Mouse (Mus musculus): ENCODE measurements around the gene Ankrd23.

Ankrd23 gene

DNA sequence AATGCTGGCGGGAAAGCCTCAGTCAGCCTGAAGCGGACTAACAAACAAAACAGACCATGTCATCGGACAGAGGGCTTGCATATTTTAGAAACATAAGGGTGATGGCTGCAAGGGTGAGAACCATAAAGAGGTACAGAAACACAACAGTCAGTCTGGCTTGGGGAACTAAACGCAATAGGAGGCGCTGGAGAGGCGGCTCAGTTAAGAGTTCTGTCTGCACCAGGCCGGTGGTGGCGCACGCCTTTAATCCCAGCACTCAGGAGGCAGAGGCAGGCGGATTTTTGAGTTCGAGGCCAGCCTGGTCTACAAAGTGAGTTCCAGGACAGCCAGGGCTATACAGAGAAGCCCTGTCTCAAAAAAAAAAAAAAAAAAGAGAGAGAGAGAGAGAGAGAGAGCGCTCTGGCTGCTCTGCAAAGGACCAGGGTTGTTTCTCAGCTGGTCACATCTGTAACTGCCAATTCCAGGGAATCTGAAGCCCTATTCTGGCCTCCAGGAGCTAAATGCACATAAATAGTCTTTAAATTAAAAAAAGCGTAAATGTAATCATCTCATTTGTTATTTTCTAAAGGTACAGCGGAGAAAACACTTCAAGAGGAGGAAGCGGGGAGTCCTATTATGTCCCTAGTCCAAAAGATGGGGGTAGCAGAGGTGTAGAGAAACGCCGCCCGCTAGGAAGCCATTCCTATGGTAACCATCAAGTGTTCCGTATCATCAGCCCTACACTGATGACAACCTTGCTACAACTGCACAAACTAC, 9.3 kb upstream of the Ankrd23 start:
- DNase-seq (ENCODE audit: low read depth, low spot score), result no peak

DNA sequence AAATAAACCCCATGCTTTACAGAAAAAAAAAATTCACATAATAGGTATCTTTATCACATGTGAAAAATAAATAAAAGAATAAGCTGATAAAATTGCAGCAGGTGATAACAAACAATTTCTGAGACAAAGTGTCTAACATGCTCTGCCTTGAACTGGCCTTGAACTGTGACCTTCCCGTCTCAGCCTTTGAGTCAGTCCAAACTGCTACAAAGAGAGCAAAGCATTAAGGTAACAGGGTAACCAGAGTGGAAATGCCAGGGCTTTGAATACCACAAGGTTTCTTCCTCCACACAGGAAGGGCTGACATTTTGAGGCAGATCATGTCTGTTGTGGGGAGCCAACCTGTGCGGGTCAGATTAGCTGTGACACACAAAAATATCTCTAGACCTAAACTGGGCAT, 8.7 kb upstream of the Ankrd23 start:
- no peak for DNase-seq (ENCODE audit: low read depth, low spot score)

DNA sequence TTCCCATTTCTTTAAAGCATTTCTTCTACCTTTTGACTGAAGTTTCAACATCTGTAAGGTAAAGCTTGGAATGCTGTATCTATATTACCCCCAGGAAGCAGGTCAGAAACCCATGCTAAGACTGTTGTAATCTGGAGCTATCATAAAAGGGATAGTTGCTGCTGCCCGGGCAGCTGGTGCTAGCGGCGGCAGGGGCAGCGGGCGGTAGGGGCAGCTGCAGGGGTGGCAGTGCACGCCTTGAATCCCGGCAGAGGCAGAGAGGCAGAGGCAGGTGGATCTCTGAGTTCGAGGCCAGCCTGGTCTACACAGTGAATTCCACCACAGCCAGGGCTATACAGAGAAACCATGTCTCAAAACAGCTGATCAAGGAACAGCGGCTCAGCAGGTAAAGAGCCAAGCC, 6.2 kb upstream of the Ankrd23 start:
- DNase-seq (ENCODE audit: low read depth, low spot score), result no peak

DNA sequence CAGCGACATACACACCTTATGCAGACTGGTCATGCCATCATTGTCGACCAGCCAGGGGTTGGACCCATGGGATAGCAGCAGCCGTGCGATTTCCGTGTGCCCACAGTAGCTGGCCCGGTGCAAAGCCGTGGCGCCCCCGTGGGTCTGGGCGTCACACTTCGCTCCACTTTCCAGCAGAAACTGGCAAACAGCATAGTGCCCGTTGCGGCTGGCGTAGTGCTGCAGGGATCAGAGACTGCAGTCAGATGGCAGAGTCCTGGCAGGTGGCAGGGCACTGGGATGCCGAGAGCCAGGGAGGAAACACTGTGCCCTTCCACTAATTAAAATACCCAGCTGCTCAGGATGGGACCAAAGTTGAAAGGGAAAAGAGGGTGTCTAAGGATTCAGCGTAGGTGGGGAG, 5.2 kb upstream of the Ankrd23 start:
- DNase-seq (ENCODE audit: low read depth, low spot score), result no peak

DNA sequence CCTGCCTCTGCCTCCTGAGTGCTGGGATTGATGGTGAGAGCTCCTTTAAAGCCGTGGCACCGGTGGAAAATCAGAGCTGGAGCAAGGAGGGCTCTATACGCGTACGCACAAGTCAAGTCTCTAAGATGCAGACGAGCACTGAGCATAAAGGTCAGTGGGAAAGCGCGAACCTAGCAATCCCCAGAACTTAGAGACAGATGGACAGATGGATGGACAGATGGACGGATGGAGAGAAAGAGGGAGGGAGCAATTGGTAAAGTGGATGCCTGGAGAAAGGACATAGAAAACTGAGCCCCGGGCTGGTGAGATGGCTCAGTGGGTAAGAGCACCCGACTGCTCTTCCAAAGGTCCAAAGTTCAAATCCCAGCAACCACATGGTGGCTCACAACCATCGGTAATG, 4.1 kb upstream of the Ankrd23 start:
- no peak for DNase-seq (ENCODE audit: low read depth, low spot score)

DNA sequence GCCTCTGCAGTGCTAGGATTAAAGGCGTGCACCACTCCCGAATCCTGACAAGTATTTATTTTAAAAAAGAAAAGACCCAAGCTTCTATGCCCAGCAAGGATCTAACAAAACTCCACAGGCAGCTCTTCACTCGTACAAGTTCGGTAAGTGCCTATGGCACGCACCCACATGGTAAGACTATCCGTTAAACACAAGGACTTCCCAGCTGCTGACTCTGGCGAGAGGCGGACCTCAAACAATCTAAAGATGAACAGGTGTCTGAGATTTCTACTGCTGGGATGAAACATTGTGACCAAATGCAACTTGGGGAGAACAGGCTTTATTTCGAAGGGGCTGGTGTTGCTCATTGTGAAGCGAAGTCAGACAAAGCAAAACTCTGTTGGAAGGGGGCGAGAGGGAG, 3.4 kb upstream of the Ankrd23 start:
- no peak for DNase-seq (ENCODE audit: low read depth, low spot score)

DNA sequence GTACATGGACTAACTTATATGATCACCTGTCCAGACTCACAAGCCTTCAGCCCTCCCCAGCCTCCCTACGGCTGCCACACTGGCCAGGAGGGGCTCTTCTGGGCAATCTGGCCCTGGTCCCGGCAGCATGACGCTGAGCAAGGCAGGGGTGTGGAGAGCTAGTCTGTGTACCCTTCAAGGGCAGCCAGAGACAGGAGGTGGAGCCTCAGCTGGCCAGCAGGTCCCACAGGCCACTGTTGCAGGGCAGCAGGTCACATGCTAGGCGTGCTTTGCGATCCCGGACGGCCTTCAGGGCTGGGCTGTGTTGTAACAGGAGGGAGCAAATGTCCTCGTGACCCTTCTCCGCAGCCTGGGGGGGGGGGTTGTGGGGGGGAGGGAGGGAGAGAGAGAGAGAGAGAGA, 2.5 kb upstream of the Ankrd23 start, which contains the start of gene Gm42417:
TSS of gene Gm42417 (minus strand) at position 244 of the 400 bp plus-strand sequence.
- no peak for DNase-seq (ENCODE audit: low read depth, low spot score)

DNA sequence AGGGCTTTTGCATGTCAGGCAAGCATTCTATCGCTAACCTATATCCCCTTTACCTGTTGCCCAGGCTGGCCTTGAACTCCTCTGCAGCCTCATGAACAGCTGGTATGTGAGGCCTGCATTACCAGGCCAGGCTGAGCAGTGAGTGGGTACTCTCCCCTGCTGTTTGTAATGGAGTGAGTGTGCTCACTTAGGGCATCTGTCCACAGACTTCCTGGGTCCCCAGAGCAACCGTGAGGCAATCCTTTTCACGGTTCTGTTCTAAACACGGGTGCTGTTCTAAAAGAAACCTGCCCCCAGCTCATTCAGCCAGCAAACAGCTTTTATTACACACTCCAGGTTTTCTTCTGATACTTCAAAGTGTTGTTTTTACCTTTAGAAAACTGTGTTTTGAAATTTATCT, 2.0 kb upstream of the Ankrd23 start:
- no peak for DNase-seq (ENCODE audit: low read depth, low spot score)

DNA sequence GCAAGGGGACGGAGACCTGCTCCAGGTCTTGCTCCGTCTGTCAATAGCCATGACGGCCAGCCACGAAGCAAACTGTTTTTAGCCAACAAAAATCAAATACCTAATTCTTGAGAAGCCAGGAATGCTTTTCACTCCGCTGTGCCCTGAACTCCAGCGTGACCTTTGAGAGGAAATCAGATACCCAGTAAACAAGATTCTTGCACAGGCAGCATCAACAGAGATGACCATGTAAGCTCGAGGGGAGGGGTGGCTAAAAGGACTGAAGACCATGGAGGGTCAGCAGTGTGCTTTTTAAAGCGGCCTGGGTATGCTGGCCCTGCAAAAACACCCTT, 320 bp downstream of the Ankrd23 start:
- DNase-seq (ENCODE audit: low read depth, low spot score), result no peak

DNA sequence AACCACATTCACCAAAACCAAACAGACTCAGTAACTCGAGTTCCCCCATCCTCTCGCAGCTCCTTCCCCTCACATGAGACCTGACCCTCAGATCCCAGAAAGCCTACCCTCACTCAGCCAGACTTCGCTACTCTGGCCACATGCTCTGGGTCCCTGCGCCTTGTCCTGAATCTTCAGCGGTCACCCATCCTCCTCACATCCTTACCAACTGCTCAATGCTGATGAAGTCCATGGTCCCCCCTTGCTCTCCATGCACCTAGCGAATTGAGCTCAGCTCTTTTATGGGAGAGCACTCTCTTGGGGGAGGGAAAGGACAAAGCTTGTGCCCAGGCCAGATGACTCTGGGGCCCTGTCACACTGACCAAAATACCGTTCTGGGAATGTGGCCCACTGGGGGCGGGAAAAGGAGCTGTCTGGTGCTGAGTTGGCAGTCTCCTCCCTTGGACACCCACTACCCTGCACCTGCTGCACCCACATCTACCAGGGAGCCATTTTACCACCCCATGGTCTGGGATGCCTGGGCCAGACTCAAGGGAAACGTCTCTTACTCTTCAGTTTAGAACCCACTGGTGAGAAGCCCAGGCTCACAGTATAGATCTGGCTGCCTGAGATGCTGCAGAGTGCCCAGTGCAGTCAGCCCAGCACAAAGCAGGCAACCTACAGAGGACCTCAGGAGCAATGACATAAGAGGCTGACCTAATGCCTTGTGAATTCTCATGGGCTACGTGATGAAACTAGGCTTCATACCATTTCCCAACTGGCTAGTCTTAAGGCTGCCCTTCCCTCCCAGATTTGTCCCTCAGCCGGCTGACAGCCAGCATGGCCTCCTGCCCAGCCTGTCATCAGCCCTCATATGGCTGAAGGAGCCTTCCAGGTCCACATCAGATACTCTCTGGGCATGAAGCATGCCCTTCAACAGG, 946 bp downstream of the Ankrd23 start:
- no peak for DNase-seq (ENCODE audit: low read depth, low spot score)

DNA sequence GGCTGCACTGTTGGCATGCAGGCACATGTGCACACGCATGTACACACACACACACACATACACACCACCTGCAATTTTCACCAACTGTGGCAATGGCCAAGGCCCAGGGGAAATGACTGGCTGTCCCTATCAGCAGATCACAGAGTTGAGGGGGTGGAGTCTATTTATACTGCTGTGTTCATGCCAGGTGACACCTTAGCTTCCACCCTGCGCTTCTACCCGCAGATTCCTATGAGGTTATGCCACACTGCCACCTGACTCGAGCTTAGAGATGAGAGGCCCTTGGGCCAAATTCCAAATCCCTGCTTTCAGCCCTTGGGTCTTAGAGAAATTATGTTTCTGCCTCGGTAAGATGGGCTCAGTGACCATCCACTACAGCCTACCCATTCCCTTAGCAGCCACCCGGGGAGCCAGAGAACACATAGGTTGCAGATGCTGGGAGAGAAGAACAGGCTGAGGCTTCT, 2.1 kb downstream of the Ankrd23 start:
- DNase-seq (ENCODE audit: low read depth, low spot score), result no peak

DNA sequence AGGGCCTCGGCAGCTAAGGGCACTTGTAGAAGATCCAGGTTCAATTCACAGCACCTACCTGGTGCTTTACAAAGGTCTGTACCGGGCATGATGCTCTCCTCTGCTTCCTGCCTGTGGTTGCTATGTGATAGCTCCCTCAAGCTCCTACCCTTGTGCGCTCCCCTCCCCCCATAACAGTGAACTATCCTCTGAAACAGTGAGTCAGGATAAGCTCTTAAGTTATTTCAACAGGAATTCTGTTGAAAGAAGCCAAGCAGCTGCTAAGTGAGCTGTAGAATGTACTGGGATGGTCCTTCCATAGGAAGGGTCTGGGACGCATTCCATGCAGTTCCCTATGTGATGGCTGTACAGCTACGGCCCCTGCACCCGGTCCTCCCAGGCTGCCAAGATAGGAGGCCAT, 3.1 kb downstream of the Ankrd23 start:
- no peak for DNase-seq (ENCODE audit: low read depth, low spot score)

DNA sequence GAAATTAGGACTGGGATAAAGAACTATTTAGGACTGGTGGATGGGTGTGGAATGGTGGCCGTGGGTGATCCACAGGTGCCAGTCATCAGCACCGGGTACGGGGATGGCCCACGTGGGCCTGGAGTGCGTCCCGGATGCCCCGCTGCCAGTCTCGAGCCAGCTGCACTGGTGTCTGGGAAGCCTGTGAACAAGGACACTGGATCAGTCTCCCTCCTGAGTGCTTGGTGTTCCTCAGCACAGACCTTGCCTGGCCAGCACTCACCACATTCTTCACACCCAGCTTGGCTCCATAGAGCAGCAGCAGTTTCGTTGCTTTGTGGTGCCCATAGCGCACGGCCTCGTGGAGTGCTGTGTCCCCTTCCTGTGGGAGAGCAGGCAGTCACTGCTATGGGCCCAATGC, 5.2 kb downstream of the Ankrd23 start:
- DNase-seq (ENCODE audit: low read depth, low spot score), result no peak

DNA sequence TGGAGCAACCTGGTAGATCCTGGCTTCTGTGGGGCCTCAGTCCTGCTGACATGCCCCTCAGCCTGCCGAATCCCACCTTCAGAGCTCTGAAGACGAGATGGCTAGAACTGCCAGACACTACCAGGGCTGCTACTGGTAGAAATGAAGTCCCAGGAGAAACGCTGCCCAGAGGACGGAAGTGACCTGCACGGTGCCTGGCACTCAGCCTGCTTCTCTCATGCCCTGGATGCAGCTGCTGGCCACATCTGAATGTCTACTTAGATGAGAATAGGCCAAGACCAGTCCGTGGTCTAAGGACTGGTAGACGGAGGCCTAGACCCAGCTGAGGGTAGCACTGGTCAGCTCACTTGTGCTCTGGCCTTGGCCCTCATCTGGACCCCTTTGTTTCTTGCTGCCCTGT, 5.7 kb downstream of the Ankrd23 start:
- DNase-seq (ENCODE audit: low read depth, low spot score), result no peak

DNA sequence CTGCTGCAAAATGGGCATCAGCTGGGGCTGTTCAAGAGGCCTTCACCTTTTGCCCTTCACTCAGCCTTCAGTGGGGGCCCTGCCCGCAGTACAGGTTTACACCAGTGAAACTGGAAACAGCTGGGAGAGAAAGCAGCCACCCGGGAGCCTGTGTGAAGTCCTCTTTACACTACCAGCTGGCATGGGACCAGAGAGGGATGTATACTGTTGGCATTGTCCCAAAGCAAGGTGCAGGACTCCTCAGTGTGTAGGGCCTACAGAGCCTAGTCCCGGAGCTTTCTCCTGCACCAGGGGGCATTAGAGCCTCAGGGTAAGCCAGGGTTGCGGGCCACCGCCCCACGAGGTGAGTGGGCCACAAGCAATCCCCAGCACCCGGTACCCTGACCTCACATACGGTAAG, 6.2 kb downstream of the Ankrd23 start:
- DNase-seq (ENCODE audit: low read depth, low spot score), result no peak

DNA sequence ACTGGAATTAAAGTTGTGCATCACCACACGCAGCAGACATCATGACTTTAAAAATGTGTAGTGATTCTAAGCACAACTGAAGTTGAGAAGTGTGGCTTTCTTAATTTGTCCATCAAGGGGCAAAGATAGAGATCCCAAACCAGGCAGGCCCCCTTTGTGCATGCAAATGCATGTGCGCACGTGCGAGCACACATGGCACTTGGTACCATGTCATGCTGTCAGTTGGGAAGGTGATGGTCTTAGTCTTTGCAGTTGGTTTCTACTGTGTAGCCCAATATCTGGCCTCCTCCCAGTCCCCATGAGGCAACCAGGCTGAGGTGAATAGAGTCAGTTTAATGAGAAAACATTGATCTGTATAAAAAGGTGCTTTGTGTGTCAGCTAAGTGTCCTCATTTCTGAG, 6.8 kb downstream of the Ankrd23 start:
- DNase-seq (ENCODE audit: low read depth, low spot score), result no peak

DNA sequence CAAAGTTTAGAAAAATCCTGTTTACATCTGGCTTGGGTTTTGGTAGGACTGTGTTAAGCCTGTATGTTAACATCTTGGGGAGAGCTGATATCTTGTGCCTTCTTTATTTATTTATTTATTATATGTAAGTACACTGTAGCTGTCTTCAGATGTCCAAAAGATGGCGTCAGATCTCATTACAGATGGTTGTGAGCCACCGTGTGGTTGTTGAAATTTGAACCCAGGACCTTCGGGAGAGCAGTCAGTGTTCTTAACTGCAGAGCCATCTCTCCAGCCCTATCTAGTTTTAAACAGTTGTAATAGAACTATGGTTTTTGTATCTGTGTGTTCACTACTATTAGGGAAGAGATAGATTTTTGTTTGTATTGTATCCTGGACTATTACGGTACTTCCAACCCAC, 7.4 kb downstream of the Ankrd23 start:
- DNase-seq (ENCODE audit: low read depth, low spot score), result no peak

DNA sequence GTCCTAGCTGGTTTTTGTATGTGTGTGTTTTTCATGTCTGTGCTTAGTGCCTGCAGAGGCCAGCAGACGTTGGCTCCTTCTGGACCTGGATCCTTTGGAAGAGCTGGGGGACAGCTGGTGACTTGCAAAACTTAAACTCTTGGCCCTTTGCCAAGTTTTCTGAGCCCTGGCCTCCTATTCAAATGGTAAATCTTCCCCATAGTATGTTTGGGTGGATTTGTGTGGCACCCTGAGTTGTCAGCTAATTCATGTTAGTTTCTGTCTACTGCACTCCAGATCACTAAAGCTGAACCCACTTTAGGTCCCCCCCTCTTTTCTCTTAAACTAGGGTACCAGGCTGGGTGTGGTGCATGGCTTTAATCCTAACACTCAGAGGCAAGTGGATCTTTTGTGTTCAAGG, 8.3 kb downstream of the Ankrd23 start:
- no peak for DNase-seq (ENCODE audit: low read depth, low spot score)

DNA sequence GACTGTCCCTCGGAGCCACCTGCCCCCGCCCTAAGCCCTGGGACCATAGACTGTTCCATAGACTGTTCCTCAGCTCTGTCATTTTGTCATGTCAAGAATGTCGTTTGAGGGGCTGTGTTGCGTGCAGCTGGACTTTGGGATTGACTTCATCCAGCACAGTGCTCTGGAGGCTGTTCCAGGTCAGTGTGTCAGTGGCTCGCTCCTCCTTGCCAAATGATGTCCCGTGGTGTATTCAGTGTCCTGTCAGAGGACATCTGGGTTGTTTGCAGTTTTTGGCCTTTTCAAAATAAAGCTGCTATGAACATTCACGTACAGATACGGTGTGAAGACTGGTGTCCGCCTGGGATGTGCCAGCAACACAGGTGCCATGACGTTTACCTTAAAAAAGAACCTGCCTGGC, 9.8 kb downstream of the Ankrd23 start:
- no peak for DNase-seq (ENCODE audit: low read depth, low spot score)

DNA sequence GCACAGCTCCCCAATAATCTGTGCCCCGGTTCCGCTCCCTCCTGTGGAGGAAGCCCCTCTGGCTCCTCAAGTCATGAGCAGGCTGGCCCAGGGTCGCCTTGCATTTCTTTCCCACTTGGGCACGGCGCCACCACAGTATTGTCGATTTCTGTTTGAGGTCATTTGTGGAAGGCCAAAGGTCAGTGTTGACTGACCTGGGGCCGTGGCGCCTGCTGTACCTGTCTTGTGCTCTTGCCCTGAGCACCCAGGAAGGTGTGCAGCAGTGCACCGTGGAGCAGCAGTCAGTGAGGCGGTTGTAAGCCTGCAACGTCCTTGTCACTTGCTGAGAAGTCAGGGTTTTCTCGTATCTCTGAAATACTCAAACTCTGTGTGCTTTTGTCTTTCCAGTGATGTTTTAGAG, 10.9 kb downstream of the Ankrd23 start:
- DNase-seq (ENCODE audit: low read depth, low spot score), result no peak

DNA sequence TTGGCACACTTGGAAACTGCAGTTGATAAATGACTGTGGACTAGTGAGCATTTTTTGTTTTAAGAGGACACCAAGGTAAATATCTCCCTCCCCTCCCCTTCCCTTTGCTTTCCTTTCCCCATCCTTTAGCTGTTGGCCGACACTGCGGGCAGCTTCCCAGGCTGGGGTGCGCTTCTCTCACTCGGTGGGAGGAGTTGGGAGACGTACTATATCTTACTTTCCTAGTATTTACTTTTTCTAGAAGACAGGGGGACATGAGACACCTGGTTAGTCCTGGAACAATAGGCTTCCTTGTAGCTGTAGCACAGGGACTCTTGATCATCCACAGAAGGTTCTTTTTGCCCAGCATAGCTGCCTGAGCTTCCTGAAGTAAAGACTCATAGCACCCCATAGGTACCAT, 12.6 kb downstream of the Ankrd23 start:
- no peak for DNase-seq (ENCODE audit: low read depth, low spot score)

DNA sequence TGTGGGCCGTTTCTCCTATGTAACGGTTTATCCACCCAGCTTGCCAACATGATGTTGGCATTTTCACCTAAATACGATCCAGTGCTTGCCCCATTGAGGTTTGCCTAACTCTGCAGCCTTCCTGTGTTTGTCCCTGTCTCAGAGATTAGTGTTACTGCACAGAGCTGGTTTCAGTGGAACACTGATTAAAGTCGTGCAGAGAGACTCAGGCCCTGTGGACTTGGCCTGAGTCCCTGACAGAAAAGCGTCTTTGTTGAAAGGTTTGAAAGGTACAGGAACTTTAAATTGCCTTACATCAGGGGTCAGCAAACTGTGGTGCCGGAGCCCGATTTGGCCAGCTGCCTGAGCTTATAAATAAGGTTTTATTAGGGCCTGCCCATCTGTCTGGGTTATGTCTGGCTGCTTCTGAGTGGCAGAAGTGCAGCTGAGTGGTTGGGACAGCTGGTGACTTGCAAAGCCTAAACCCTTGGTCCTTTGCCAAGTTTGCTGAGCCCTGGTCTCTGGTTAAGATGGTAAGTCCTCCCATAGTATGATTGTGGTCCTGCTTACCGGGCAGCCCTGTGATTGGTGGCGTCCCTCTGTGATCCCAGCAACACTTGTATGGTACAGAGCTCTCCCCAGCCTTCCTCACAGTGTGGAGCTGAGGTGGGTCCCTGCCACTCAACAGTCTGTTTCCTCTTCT, 13.2 kb downstream of the Ankrd23 start:
- no peak for DNase-seq (ENCODE audit: low read depth, low spot score)
